Mouse (Mus musculus) forebrain, embryonic 14.5 days (tissue): ENCODE data around the gene Pnkd. TPM values are rescaled to one million over a fixed set of nuclear protein-coding genes. Genes with fewer than 3 reads are reported as not detected.
A peak's percentile ranks its signal among the peaks of the same experiment; 100 is the strongest.

Source experiments
- ATAC-seq: fragments of 200-750 bp; cut with Nextera tagmentation; 2 replicates; pipeline ENCODE4 v1.8.0; 2017; ENCODE audit warnings: mild to moderate bottlenecking, moderate library complexity
- DNase-seq: peaks from one replicate; pipeline ENCODE4 v3.0.0-alpha.2; 2015; ENCODE audit warnings: low spot score
- H3K27ac ChIP-seq: fragments of 300-500 bp; sonication (generic); 2 replicates; pipeline ENCODE4 v1.5.1; 2014; ENCODE audit warnings: low read depth, mild to moderate bottlenecking, control low read depth, low read length, moderate library complexity
- H3K27me3 ChIP-seq: fragments of 300-500 bp; sonication (generic); replicated peaks from 2 replicates; pipeline ENCODE4 v1.6.1; 2014; ENCODE audit warnings: low read length, control low read depth, mixed read lengths; ENCODE audit not compliant: control insufficient read depth, insufficient read depth
- H3K36me3 ChIP-seq: fragments of 300-500 bp; sonication (generic); 2 replicates; pipeline ENCODE4 v1.6.1; 2014; ENCODE audit warnings: low read length, control low read depth; ENCODE audit not compliant: control insufficient read depth, insufficient read depth
- H3K4me1 ChIP-seq: fragments of 300-500 bp; sonication (generic); 2 replicates; pipeline ENCODE4 v1.6.1; 2014; ENCODE audit warnings: antibody characterized with exemption, low read length, control low read depth; ENCODE audit not compliant: control insufficient read depth, insufficient read depth
- H3K4me2 ChIP-seq: fragments of 300-500 bp; sonication (generic); 2 replicates; pipeline ENCODE4 v1.6.1; 2014; ENCODE audit warnings: mild to moderate bottlenecking, control low read depth, low read length
- H3K4me3 ChIP-seq: fragments of 300-500 bp; sonication (generic); 2 replicates; pipeline ENCODE4 v1.5.1; 2014; ENCODE audit warnings: low read depth, low read length, control low read depth
- H3K9ac ChIP-seq: fragments of 300-500 bp; sonication (generic); 2 replicates; pipeline ENCODE4 v1.6.1; 2014; ENCODE audit warnings: mild to moderate bottlenecking, low read length, control low read depth, moderate library complexity
- H3K9me3 ChIP-seq: fragments of 300-500 bp; sonication (generic); replicated peaks from 2 replicates; pipeline ENCODE4 v1.6.1; 2016; ENCODE audit warnings: low read length, control low read depth, mixed read lengths; ENCODE audit not compliant: control insufficient read depth
- WGBS: fragments of 180-500 bp; shearing (Covaris S2); extraction: QIAGEN DNeasy Blood & Tissue Kit; methylation state at CpG from one replicate; pipeline ENCODE4 v1.1.7; 2014; 5-methylcytosine and 5-hydroxymethylcytosine counted together
- polyA plus RNA-seq: library from polyadenylated mRNA; unstranded; fragments of >200 nt; fragmentation: Nextera tagmentation; extraction: Ambion mirVana; gene quantifications from 2 replicates; pipeline ENCODE4 v1.2.1, GENCODE M21; 2014

The Pnkd gene
- polyA plus RNA-seq, 1 experiment from 2014 or later = 114 TPM

DNA sequence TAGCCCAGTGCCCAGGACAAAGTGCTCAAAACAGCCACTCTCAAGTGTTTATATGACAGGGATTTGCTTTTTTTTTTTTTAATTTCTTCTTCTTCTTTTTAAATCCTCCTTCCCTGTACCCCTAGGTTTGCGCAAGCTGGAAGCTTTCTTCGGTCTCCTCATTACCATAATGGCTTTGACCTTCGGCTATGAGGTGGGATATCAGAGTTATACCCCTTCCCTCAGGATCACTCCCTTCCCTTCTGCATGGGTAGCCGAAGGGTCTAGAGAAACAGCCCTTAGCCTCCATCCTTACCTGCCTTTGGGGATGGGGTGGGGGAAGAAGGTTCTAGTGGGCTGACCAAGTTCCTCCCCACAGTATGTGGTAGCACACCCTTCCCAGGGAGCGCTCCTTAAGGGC, 95.8 kb downstream of the Pnkd start:
- Histone ChIP-seq H3K4me1 (no peaks in the 10 kb centered on the region), H3K27me3 (no peaks in the 10 kb centered on the region), H3K4me2 (no peak overlapping the region), H3K9me3 (no peaks in the 10 kb centered on the region), H3K36me3 (no peaks in the 10 kb centered on the region), H3K27ac (no peak overlapping the region), H3K9ac (no peak overlapping the region), H3K4me3 (no peak overlapping the region)
- ATAC-seq = no peak
- no peak for DNase-seq
- WGBS = 89% methylated on average over 5 of the region's 5 CpGs

DNA sequence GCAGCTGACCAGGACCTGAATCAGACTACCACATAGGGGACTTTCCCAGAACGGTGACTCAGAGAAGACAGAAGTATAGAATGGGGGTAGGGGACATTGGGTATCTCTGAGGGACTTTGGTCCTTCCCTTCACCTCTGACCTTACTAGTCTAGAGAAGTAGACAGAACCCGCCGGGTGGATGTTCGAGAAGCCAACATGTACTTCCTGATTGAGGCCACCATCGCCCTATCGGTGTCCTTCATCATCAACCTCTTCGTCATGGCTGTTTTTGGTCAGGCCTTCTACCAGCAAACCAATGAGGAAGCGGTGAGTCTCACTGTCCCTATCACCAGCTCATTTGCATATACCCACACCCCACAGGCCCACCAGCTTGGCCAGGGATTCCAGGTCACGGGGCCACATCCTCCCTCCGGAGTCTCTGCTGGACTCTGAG, 96.9 kb downstream of the Pnkd start:
- no peak overlapping the region for H3K9ac ChIP-seq
- DNase-seq (no peak), ATAC-seq (no peak)
- no peaks in the 10 kb centered on the region for H3K9me3 ChIP-seq
- H3K4me3 ChIP-seq = no peak overlapping the region
- no peaks in the 10 kb centered on the region for H3K4me1 ChIP-seq
- WGBS = 92% methylated on average over 10 of the region's 10 CpGs
- no peaks in the 10 kb centered on the region for H3K27me3 ChIP-seq
- no peak overlapping the region for H3K27ac ChIP-seq
- no peak overlapping the region for H3K4me2 ChIP-seq
- no peaks in the 10 kb centered on the region for H3K36me3 ChIP-seq

DNA sequence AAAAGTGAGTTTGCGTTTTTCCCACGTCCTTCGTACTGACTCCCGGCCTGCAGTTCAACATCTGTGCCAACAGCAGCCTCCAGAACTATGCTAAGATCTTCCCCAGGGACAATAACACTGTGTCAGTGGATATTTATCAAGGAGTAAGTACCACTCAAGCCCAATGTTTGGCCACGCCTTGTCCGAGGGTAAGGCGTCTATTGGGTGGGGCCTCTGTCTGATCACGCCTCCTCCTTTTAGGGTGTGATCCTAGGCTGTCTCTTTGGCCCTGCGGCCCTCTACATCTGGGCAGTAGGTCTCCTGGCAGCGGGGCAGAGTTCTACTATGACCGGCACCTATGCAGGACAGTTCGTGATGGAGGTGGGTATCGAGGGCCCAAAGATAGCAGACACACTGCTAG, 98.7 kb downstream of the Pnkd start:
- ATAC-seq (no peak), DNase-seq (no peak)
- no peak overlapping the region for H3K4me2 ChIP-seq
- H3K4me3 ChIP-seq = no peak overlapping the region
- H3K27ac ChIP-seq = no peak overlapping the region
- no peaks in the 10 kb centered on the region for H3K9me3 ChIP-seq
- no peak overlapping the region for H3K9ac ChIP-seq
- no peaks in the 10 kb centered on the region for H3K4me1 ChIP-seq
- WGBS = 93% methylated on average over 13 of the region's 13 CpGs
- H3K36me3 ChIP-seq = no peaks in the 10 kb centered on the region
- no peaks in the 10 kb centered on the region for H3K27me3 ChIP-seq

DNA sequence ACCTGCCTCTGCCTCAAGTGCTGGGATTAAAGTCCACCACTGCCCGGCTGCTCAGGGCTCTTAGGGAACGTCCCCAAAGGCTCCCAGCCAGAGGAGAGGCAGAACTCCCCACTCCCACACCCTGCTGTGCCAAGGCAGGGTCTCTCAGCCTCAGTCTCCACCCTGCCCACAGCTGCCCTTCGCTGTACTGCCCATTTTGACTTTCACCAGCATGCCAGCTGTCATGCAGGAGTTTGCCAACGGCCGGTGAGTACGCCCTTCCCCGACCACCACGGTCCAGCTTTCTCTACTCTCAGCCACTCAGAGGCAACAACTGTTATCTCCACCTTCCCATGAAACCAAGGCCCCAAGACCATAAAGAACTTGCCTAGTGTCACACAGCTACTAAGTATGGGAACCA, 99.8 kb downstream of the Pnkd start:
- Histone ChIP-seq H3K27me3 (no peaks in the 10 kb centered on the region), H3K27ac (no peak overlapping the region), H3K4me3 (no peak overlapping the region), H3K36me3 (no peaks in the 10 kb centered on the region), H3K9me3 (no peaks in the 10 kb centered on the region), H3K4me1 (no peaks in the 10 kb centered on the region), H3K4me2 (no peak overlapping the region), H3K9ac (no peak overlapping the region)
- ATAC-seq (no peak), DNase-seq (no peak)
- 83% methylated on average over 8 of the region's 8 CpGs for WGBS

DNA sequence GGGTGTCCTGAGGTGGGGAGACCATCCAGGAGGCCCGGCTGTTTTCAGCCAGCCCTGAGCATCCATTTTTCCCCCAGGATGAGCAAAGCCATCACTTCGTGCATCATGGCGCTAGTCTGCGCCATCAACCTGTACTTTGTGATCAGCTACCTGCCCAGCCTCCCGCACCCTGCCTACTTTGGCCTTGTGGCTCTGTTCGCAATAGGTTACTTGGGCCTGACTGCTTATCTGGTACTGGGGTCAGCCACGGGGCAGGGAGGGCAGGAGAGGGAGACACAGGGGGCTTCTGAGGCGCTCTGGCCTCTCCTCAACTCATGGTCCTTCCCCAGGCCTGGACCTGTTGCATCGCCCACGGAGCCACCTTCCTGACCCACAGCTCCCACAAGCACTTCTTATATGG, 100.3 kb downstream of the Pnkd start:
- H3K36me3 ChIP-seq = no peaks in the 10 kb centered on the region
- H3K27me3 ChIP-seq = no peaks in the 10 kb centered on the region
- H3K4me1 ChIP-seq = 0 out of 2 replicates have a peak, but pooled peaks cover under 1% of the 10 kb centered on the region
- no peak overlapping the region for H3K4me3 ChIP-seq
- ATAC-seq (no peak), DNase-seq (no peak)
- WGBS = 93% methylated on average over 10 of the region's 10 CpGs
- H3K9ac ChIP-seq = no peak overlapping the region
- no peak overlapping the region for H3K27ac ChIP-seq
- H3K4me2 ChIP-seq = no peak overlapping the region
- H3K9me3 ChIP-seq = no peaks in the 10 kb centered on the region

DNA sequence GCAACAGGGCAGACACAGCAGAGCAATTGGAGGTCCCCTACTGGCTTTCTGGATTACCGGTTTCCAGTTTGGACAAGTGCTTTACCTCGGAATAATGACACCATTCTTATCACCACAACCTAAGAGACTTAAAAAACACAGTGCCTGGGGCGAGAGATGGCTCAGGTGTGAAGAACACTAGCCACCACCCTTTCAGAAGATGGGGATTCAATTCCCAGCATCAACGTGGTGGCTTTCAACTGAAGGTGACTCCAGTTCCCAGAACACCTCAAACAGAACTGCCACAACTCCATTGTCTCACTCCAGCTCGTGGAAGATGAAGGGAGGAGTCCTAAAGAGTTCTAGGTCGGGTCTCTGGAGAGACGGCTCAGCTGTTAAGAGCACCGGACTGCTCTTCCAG, 100.8 kb downstream of the Pnkd start:
- 0 out of 2 replicates have a peak, but pooled peaks cover 2% of the 10 kb centered on the region for H3K4me1 ChIP-seq
- no peaks in the 10 kb centered on the region for H3K36me3 ChIP-seq
- H3K27ac ChIP-seq = no peak overlapping the region
- no peak overlapping the region for H3K9ac ChIP-seq
- no peak for DNase-seq
- H3K4me2 ChIP-seq = no peak overlapping the region
- 0 out of 2 replicates have a peak, but pooled peaks cover 2% of the 10 kb centered on the region for H3K27me3 ChIP-seq
- no peak overlapping the region for H3K4me3 ChIP-seq
- WGBS = 90% methylated on average over 8 of the region's 8 CpGs
- no peak for ATAC-seq
- no peaks in the 10 kb centered on the region for H3K9me3 ChIP-seq

DNA sequence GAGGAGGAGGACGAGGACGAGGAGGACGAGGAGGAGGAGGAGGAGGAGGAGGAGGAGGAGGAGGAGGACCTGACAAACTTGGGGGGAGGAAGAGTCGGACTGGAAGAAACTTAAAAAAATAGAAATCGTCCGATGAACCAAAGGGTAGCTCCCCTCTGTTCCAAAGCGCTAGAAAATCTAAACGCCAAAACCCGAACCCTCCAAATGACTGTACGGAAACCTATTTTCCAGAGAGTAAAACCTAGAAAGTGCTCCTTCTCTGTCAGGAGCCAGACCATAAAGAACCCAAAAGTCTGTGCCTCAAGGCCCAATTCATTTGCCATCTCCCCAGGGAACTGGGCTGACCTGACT, 101.6 kb downstream of the Pnkd start:
- ATAC-seq (no peak), DNase-seq (no peak)
- Histone ChIP-seq H3K27me3 (0 out of 2 replicates have a peak, but pooled peaks cover 6% of the 10 kb centered on the region), H3K9me3 (no peaks in the 10 kb centered on the region), H3K27ac (peak overlapping the region; percentile 93), H3K9ac (peak overlapping the region; percentile 73), H3K4me2 (peak overlapping the region; percentile 65), H3K36me3 (no peaks in the 10 kb centered on the region), H3K4me3 (peak overlapping the region; percentile 58), H3K4me1 (peaks cover 4% of the 10 kb centered on the region; the same call in 1 of the 2 replicates)
- 65% methylated on average over 7 of the region's 10 CpGs for WGBS

DNA sequence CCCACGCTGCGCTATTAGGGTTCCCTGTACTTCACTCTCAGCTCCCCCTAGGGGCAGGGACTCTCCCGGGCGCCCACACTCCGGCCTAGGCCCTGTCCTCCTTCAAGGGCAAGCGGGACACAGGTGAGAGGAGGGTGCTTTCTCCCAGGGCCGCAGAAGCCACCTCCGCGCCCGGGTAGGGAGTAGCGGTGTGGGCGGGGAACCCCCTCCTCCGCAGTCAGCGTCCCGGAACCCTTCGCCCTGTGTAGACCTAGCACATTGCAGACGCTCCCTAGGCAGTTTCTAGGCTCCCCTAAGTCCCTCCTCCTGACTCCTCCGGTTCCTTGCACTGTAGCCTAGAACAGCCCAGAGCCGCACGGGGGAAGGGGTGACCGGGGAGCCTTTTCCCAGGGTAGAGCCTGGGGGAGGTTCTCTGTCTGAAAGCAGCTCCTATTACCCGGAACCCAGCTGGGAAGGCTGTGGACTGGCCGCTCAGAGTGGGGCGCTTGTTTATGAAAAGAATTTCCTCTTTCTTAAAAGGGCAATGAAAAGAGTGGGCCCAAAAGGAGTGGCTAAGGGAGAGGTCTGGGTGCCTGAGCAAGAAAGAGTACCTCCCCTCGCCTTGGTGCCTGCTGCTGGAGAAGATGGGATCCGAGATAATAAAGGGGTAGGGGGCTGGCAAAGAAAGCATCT, 102.1 kb downstream of the Pnkd start:
- peak; percentile 88 for ATAC-seq
- peak overlapping the region; percentile 65 for H3K4me2 ChIP-seq
- 0% methylated on average over 26 of the region's 26 CpGs for WGBS

DNA sequence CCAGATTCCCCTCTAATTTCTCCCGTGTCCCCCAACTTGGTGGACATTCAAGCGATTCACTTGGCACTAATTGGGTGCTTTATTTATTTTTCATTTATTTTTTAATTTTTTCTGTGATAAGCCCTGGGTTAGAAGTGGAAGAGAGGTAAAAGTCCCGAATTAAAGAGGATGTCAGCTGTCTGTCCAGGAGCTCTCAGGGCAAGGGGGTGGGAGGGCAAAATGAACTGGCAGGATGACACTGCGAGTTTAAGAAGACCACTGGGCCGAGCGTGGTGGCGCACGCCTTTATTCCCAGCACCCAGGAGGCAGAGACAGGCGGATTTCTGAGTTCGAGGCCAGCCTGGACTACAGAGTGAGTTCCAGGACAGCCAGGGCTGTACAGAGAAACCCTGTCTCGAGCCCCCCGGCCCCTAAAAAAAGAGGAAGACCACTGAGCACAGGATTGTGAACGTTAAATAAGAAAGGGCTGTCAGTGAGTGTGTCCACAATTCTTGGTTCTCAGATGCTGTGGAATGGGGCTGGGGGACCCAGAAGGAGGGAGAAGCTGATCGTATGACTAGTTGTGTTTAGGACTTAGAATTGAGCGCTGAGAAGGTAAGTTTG, 102.8 kb downstream of the Pnkd start:
- Histone ChIP-seq H3K36me3 (no peaks in the 10 kb centered on the region), H3K4me1 (peaks cover 4% of the 10 kb centered on the region; the same call in 1 of the 2 replicates), H3K9ac (peak overlapping the region; percentile 73), H3K9me3 (no peaks in the 10 kb centered on the region), H3K4me3 (peak overlapping the region; percentile 58; the same call in 1 of the 2 replicates), H3K27me3 (0 out of 2 replicates have a peak, but pooled peaks cover 6% of the 10 kb centered on the region), H3K4me2 (peak overlapping the region; percentile 65), H3K27ac (no peak overlapping the region)
- WGBS = 53% methylated on average over 15 of the region's 15 CpGs
- no peak for DNase-seq
- ATAC-seq = no peak

More for the DNA sequence above, 102.1 kb downstream of the Pnkd start:
- Histone ChIP-seq H3K4me1 (peaks cover 4% of the 10 kb centered on the region; the same call in 1 of the 2 replicates), H3K9me3 (no peaks in the 10 kb centered on the region), H3K36me3 (no peaks in the 10 kb centered on the region), H3K4me3 (peak overlapping the region; percentile 58), H3K27ac (peak overlapping the region; percentile 93), H3K9ac (peak overlapping the region; percentile 73), H3K27me3 (0 out of 2 replicates have a peak, but pooled peaks cover 6% of the 10 kb centered on the region)
- DNase-seq = peak; percentile 96
